Mouse (Mus musculus) heart, adult 11 months (tissue): Measurements from ENCODE around the gene Ccndbp1.

Source experiments
- DNase-seq: peaks from one replicate; pipeline ENCODE4 v3.0.0; 2022

Gene Ccndbp1

DNA sequence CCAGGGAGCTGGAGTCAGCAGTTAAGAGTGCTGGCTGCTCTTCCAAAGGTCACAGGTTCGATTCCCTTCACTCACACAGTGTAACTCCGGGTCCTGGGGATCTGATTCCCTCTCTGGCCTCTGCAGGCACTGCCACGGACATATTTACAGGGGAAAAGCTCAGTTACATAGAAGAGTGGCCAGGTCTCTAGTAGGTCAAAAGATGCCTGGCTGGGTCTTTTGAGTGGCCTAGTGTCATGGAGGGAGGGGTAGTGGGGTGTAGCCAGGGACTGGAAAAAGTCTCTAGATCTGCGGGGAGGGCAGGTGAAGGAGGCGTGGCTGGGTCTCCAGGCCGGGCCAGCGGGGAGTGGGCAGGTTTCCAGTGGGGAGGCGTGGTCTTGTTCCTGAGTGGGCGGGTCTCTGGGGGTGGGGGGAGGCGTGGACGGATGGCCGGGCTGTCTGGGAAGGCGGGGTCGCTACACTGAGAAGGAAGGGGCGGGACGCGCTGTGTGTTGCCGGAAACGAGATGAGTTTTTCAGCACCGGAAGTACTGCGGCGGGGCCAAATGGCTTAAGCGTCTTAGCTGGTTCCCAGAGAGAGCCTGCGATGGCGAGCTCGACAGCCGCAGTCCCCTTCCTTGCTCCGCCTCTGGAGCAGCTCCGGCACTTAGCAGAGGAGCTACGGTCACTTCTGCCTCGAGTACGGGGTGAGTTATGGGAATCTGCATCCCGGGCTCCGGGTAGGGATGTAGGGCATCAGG lies at the start of gene Ccndbp1:
TSS of gene Ccndbp1 (plus strand) at position 479 of the 739 bp plus-strand sequence.
- DNase-seq = peak; percentile 99

DNA sequence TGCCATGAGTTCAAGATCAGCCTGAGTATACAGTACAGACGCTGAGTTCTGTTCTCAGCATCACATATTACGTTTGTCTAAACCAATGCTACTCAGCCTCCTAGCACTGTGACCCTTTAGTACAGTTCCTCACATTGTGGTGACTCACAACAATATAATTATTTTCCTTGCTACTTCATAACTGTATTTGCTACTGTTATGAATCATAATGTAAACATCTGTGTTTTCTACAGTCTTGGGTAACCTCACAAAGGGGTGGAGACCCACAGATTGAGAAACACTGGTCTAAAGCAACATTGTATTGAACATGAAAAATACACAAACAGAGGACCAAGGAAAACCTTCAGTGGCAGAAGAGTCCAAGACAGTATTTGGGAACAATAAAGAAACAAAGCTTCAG lies 48.8 kb upstream of the Ccndbp1 start:
- no peak for DNase-seq

DNA sequence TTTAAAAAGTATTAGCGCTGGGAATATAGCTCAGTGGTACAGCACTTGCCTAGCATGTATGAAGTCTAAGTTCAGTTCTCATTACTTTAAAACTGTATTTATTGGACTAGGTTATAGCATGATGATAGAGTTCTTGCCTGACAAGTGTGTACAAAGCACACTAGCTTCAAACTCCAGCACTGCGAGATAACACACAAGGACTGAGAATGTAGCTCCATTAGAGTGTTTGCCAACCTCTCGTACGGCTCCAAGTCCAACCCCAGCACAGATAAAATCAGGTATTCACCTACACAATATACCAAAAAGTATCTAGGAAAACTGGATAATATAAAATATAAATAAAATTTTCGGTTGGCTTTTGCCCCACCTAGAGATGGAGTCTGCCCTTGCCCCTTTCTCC lies 48.4 kb upstream of the Ccndbp1 start:
- no peak for DNase-seq

DNA sequence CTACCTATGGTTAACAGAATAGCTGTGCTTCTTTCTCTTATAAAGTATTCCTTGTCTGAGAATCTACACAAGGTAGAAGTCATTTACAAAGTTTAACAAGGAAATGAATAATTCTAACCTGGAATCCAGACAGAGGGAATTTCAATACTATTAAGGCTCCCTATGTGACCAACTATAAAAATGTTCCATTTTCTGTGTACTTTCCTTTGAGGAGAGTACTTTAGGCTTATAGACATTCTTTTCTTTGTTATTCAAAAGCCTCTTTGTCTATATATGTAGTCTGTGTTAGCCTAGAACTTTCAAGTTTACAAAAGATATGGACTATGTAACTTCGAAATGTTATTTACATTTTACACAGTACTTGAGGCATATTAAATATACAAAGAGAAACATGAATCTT lies 47.9 kb upstream of the Ccndbp1 start:
- DNase-seq = no peak

DNA sequence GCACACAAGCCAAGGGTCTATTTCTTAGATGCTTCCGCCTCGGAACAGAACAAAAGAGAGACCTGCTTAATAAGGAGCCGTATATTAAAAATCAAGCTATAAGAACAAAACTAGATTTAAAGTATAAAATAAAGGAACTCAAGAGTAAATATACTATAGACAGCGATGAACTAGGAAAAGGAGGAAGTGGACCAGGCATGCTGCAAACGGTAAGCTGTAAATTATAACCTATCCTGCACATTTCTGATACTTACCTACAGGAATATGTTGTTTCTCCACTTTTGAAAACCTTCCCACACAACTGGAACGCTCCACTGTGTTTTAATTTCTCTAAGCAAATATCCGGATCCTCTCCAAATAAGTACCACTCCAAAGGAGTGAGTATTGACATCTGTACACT lies 45.1 kb upstream of the Ccndbp1 start:
- DNase-seq = no peak

DNA sequence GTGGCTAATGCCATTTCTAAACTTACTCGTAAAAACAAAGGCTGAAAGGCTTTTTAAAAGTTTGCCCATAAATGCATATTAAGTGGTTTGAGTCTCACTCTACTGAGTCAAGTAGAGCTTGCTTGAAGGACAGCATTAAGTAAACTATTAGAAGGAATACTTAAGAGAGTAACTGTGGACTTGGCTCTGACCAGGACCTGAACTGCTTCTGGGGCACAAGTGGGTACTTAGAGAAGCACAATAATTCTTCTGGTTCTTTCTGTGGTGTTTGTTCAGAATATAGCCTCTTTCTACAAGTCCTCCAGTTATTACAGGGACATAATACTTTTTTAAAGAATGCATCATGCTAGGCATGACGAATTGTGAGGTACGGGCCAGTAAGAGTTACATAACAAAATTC lies 42.7 kb upstream of the Ccndbp1 start:
- no peak for DNase-seq

DNA sequence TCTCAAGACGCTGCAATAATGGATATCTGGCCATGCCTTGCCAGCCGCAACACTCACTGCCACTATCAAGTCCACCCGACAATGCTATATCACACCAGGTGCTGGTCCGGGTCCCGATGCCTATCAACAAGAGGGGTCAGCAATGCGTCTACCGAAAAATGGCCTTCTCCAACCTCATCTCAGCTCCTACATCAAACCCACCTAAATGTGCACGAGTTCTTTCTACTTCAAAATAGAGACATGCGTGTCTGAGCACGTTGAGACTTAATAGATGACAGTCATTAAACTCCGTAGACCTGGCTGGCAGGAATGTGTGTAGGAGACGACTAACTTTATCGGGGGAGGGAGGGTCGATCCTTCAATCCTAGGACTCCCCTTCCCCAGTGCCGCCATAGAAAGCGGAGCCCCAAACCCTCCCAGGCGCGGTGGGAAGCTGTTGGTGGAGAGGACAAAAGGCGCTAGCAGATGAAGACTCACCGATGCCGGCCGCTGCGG lies 38.1 kb upstream of the Ccndbp1 start:
- DNase-seq = peak; percentile 90

DNA sequence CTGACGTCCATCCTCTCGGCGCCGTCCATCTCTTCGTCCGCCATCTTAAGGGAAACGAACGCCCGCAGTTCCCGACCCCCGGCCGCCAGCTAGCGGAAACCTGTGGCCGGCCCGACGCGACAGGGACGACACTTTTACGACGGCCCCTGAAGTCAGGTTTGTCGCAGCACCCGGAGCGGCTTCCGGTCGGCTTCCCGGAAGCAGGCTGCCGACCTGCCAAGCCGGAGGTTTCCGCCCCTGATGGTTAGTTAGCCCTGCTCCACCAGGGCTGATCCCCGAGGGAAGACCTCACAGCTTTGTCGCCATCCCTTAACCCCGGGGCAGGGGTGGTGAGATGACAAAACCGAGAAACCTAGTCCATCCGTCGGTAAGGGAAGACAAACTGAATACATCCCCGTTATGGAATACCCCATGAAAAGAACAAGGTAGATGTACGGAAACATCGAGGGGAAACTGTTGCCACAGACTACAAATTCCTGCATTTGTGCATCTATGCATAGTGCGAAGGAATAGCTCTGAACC lies 37.6 kb upstream of the Ccndbp1 start, which contains the start of gene Ubr1:
TSS of gene Ubr1 (minus strand) at position 157 of the 522 bp plus-strand sequence.
- peak; percentile 99 for DNase-seq

DNA sequence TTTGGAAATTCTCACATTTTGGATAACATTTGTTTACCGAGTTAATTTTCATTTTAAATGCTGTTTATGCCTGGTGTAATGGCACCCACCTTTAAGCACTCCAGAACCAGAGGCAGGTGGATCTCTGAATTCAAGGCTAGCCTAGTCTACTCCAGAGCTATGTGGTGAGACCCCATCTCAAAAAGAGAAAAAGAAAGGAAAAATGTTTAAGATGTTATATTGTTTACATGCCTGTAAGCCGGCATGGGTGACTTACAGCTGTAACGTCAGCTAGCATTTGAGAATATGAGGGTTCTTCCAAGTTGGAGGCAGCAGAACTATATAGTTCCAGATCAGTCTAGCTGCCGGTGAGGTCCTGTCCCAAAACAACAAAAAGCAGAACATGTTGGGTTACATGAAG lies 36.4 kb upstream of the Ccndbp1 start:
- peak; percentile 62 for DNase-seq

DNA sequence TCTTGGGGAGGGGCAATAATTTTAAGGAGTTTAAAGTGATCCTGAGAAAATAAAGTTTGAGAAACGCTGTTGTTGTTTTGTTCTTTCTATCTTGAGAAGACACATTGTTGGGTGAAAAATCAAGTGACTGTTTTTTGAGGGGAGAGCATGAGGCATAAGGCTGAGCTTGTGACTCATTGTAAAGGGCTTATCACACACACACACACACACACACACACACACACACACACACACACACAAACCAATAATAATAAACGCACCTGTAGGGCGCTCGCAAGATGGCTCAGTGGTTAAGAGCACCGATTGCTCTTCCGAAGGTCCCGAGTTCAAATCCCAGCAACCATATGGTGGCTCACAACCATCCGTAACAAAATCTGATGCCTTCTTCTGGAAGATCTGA lies 35.9 kb upstream of the Ccndbp1 start:
- peak; percentile 37 for DNase-seq

DNA sequence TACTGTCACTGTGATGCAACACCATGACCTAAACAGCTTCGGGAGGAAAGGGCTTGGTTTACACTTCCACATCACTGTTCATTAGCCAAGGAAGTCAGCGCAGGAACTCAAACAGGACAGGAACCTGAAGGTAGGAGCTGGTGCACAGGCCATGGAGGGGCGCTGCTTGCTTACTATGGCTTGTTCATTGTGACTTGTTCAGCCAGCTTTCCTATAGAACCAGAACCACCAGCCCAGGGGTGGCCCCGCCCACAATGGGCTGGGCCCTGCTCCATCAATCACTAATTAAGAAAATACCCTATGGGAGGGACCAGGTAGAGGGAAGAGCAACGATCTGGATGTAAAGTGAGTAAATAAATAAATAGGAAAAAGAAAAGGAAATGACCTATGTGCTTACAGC lies 35.2 kb upstream of the Ccndbp1 start:
- peak; percentile 81 for DNase-seq

DNA sequence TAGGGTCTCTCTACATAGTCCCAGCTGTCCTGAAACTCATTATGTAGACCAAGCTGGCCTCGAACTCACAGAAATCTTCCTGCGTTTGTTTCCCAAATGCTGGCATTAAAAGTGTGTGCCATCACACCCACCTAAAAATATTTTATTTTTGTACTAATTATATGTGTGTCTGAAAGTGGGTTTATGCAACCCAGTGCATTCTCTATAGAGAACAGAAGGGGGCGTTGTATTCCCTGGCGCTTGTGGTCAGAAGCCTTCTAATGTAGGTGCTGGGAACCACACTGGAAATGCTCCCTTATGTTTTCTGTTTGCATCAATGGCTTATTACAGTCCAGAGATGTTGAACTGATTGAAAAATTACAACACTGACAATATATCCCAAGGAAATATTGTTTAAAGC lies 31.9 kb upstream of the Ccndbp1 start:
- peak; percentile 72 for DNase-seq

DNA sequence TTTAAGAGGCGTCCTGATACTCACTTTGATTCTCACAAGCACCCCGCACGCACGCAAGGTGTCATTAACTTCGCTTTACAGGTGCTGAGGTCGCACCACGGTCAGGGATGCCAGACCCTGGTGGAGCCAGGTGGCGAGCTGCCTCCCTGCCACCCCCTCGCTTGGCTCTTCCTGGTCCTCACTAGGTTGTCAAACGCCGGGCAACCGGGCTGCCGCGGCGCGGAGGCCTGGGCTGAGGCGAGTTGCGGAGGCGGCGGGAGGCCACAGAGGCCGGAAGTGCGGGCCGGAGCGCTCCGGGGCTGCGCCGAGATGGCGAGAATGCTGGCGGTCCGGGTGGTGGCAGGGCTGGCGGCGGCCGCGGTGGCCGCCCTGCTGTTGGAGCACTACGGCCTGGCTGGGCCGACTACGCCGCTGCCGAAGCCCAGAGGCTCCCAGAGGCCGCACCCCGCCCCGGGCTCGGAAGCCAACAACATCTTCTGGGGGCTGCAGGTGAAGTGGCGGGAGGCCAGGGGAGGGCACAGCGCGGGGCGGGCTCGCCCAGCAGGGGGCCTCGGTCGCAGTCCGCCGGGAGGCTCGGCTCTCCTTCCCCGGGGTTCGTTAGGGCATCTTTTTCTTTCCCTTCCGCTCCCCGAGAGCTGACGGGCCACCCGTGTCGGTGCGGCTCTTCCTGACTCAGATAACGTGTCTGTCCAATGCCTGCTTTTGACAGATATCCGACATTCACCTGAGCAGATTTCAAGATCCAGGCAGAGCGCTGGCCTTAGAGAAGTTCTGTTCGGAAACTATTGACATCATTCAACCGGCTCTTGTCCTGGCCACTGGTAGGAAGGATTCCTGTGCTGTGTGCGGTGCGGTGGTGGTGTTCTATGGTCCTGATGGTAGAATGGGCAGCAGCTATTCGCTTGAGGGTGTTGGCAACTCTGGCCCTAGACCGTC lies 30.9 kb upstream of the Ccndbp1 start, which contains the start of gene Tmem62:
TSS of gene Tmem62 (plus strand) at position 28 of the 936 bp plus-strand sequence.
- DNase-seq = peak; percentile 97

DNA sequence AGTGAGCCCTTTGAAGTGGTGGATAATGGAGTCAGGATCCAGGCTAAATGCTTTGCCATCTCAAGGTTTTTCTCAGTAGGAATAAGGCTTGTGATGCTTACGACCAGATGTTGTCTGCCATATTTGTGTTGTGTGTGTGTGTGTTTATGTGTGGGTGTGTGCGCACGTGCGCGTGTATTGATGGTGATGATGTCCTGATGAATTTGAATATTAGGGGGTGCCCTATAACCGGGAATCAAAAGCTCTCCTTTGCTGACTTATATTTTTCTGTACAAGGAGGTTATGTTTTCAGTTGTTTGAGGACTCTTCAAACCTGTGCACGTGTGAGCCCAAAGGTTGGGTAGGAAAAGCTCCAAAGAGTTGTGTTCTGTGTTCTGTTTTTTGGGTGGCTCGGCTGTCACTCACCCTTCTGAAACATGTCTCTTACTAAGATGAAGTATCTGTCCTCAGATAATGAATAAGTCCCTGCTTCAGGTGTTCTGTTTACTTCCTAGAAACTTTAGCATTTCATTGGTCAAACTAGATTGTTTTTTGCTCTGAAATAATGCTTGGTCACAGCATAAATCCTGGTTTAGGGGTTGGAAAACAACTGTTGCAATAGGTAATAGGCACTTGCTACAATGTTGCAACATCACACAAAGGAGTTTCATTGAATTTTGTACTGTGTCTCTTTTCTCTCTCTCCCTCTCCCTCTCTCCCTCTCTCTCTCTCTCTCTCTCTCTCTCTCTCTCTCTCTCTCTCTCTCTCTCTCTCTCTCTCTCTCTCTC lies 30.1 kb upstream of the Ccndbp1 start:
- DNase-seq = no peak

DNA sequence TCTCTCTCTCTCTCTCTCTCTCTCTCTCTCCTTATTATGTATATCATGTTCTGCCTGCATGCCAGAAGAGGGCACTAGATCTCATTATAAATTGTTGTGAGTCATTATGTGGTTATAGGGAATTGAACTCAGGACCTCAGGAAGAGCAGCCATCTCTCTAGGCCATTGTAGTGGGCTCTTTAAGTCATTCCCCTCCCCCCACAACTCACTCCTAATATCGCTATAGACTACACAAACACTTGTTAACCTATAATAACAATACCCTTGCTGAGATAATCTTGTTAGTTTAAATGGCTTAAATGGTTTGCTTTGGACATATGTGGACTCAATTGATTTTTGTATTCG lies 29.5 kb upstream of the Ccndbp1 start:
- DNase-seq = peak; percentile 25

DNA sequence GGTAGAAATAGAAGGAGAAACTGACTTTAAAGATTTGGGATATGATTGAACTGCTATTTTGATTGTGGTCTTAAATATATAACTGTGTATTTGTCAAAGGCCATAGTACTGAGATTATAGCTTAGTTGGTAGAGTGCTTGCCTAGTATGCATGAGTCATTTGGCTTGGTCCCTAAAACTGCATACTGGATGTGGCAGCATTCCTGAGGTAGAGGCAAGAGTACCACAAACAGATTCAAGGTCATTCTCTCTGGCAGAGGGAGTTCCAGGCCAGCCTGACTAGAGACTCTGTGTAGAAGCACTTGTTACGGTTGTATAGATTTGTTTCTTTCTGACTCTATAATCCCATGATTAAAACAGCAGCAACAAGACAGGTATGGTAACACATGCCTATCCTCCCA lies 28.4 kb upstream of the Ccndbp1 start:
- DNase-seq = peak; percentile 53

DNA sequence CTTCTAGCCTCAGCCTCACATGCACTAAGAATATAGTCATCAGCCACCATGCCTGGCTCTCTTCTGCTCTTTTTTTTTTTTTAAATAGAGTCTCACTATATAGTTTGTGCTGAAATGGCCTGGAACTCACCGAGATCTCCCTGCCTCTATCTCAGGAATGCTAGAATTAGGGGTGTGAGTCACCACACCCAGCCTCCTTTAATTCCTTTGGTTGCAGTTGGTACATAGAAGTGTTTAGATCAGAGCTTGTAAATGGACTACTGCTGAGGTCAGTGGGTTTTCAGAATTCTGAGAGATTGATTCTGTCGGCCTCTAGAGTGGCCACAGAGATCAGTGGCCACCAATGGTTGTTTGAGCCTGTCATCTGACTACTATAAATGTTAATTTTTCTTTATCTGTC lies 27.3 kb upstream of the Ccndbp1 start:
- no peak for DNase-seq

DNA sequence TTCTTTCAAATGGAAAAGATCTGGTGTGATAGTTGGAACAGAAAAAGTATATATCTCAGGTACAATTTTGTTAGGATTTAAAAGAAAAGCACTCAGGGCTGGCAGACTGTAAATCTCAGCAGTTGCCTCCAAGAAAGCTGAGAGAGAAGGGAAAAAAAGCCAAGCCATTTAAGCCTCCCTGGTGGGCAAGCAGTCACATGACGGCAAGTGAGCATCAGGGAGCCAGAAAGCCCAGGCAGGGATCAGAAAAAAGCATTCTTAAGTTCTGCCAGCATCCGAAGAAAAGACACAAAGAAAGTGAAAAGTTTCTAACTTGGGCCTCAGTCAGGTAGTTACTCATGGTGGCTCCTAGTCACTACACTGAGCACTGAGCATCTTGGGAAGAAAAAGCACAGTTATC lies 24.6 kb upstream of the Ccndbp1 start:
- DNase-seq = no peak

DNA sequence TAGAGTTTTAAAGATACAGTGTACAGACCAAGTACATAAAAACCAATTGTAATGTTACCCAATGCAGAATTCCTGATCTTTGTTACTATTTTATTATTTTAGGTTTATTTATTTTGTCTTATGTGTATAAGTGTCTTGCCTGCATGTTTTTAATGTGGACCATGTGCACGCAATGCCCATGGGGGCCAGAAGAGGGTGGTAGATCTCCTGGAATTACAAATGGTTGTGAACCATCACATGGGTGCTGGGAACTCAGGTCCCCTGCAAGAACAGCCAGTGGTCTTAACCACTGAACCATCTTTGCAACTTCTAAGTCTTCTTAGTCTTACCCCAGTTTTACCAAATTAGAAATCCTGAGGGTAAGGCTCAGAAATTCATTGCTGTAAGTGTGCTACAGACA lies 23.0 kb upstream of the Ccndbp1 start:
- DNase-seq = peak; percentile 36

DNA sequence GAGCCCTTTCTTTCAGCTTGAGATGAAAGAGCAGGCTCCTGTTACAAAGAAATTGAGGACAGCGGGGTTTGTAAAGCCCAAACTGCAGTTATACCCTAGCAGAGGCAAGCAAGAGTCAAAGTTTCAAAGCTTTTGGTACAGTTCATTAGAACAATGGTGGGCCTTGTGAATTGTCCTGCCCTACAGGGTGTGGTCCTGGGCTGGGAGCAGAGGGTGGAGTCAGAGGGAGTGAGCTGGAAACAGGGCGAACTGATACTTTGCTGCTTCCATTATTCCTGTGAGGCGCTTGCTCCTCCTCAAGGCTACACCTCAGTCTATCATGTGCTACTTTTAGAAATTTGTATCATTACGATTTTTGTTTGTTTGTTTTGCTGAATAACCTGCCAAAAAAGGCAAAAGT lies 17.0 kb upstream of the Ccndbp1 start:
- DNase-seq = peak; percentile 53

DNA sequence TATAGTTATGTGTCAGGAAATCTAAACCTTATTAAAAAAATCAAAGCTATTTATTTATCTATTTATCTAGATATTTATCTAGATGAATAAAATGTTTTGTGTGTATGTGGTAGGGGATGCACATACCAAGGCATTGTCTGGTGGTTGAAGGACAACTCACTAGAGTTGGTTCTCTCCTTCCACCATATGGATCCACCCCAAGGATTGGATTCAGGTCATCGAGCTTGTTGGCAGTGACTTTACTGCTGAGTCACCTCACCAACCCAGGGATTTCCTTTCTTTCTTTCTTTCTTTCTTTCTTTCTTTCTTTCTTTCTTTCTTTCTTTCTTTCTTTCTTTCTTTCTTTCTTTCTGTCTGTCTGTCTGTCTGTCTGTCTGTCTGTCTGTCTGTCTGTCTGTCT lies 11.6 kb upstream of the Ccndbp1 start:
- peak; percentile 9 for DNase-seq

DNA sequence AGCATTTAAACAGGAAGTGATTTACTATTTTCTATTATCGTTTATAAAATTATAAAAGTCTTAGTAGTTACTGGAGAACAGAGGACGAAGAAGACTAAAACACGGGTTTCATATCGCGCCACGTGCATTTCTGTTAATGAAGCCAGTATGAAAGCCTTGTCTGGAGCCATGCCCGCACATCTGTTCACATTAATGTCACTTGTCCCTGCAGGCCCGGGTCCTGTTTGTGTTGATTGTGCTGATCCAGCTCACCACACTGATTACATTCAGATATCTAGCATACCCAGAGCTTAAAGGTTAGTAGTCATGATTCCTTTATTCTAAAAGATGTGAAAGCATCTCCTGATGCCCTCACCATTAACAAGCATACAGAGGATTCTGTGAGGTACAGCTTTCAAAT lies 9.3 kb upstream of the Ccndbp1 start:
- DNase-seq = peak; percentile 70

DNA sequence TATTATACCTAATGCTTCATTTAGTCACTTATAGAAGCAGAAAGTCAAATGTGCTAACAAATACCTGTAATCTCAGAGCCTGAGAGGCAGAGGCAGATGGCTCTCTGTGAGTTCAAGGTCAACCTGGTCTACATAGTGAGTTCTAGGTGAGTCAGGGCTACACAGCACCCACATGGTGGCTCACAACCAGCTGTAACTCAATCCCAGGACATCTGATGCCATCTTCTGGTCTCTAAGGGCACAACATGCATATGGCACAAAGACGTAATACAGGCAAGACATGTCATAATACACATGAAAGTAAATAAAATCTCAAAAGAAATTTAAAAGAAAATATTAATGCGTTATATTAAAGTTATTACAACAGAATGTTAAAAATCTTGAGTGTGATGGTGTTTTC lies 4.6 kb upstream of the Ccndbp1 start:
- DNase-seq = peak; percentile 58
